Mouse (Mus musculus) thymus, postnatal 10 days (tissue): ENCODE measurements at regions not wholly inside any gene's neighbourhood (a gene's known extent, or its start where the extent isn't known, plus 50 kb on each side); places are given as distances from the start of the nearest gene placed in this dataset.

Experiments
- DNase-seq, 2 experiments: peaks; one replicate each; pipeline ENCODE4 v3.0.0; 2021; ENCODE audit warnings: low spot score in 2 of 2

GRCm38 (mm10) chr16:93533205-93533604, 70.7 kb downstream of the Setd4 start:
- DNase-seq: no peak

GRCm38 (mm10) chr16:93531937-93532336, 71.9 kb downstream of the Setd4 start:
- no peak for DNase-seq

DNA sequence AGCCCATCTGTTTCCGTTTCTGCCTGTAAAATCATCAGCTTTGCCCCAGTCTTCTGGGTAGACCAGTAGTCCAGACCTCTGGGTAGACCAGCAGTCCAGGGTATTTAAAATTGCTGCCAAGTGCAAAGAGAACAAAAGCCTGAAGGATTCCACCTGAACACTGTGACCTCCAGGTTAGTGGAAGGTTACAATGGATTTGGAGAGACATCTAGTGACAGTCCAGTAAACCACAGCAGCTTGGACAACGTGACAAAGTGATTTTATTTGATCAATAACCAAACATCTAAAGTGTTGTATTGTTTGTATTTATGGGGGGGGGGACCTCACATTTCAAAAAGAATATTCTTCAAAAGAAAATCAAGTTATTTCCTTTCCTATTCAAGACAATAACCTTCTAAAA, 81.4 kb downstream of the Setd4 start:
- DNase-seq: no peak

GRCm38 (mm10) chr16:93520481-93520880, 83.4 kb downstream of the Setd4 start:
- no peak for DNase-seq

DNA sequence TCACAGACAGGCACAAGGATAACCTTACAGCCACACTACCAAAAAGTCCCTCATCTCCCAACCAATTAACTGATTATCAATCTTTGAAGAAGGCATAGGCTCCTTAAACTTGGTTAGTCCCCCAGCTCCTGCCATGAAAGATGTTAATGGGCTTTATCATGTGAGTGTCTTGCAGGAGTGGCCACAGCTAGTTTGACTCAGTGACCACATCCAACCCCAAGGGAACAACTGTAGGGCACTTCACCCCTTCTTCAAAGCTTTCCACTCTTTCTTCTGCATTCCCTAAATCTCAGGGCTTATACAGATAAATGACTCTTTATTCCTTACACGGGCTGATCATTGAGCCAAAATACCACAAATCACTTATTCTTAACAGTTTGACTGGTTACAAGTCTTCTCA, 85.2 kb downstream of the Setd4 start:
- no peak for DNase-seq

GRCm38 (mm10) chr16:93516793-93517192, 87.1 kb downstream of the Setd4 start:
- DNase-seq: no peak

DNA sequence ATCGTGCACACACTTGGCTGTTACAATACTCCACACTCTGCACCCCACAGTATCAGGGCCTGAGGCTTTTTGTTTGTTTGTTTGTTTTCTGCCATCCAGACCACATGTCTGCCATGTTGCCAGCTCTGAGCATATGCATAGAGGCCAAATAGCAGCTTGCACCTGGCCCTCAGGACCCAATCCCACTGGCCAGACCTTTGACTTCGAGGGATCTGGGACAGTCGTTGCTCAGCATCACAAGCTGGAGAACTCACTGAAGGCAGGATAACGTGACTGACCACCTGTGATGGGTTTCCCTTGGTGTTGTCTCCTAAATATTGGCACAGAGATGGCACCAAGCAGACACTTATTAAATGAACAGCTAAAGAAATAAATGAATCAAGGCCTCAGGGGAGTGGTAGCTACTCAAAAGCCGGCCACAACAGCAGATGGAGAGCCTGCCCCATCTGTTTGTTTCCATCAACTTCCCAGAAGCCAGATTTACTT, 88.4 kb downstream of the Setd4 start:
- no peak for DNase-seq

GRCm38 (mm10) chr16:93513616-93514041, 90.2 kb downstream of the Setd4 start:
- DNase-seq: no peak

- DNase-seq: no peak
Observed at GRCm38 (mm10) chr16:93511988-93512387, 91.9 kb downstream of the Setd4 start.

DNA sequence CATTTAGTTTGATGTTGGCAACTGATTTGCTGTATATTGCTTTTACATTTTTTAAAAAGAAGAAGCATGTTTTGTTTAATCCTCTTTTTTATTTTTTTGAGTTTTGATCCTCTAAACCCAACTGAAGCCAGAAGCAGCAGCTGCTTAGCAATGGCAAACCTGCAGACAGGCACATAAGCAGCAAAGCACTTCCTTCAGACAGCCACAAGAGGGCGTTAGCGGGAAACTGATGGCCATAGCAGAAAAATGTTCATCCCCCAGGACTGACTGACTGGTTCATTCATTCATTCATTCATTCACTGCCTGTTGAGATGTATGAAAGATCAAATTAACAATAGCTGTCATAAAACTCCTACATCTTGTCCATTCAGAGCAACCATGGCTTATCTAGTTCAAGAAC, 92.3 kb downstream of the Setd4 start:
- peak in 1 of 2 experiments; percentile 23 for DNase-seq

DNA sequence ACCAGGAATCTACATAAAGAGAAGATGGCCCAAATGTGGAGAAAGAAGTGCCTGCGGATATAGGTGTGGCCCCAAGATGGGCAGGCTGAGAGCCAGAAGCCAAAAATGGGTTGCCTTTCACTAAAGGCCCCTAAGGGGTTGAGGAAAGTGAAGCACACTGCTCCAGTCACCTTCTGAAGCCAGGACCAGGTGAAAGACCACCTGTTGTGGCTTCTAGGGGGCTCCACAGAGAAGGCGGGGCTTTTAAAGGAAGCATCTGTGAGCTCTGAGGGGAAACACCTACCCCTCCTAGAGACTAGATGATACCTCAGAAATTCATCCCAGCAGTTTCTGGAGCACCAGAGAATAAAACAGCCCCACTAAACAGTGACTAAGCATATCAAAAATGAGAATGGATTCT, 105.1 kb downstream of the Setd4 start:
- no peak for DNase-seq

DNA sequence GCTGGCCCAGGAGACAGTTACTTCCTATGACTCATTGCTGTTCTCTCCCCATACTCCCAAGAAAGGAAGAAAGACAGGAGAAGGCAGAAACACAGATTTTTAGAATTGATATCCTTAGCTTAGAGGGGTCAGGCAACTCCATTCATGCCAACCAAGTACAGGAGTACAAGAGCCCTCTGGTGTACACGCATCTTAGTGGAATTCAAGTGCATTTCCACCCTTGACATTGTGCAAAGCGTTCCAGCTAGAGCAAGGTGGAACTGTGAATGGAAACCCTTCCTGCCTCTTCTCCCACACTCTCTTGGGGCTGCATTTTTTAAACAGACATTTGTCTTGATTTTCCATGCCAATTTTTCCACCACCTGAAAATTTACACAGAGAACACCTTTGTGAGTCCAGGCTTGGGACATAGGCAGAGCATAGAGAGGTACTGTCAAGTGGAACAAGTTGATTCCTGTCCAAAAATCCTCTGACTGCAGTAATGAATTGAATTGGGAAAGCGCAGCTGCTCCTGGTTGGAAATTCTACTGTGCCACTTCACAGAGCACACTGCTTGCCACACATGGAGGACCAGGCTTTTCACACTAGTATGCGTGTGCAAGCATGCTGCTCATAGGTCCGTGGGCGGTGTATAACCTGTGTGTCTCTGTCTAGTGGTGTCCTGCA, 110.4 kb downstream of the Setd4 start:
- no peak for DNase-seq

DNA sequence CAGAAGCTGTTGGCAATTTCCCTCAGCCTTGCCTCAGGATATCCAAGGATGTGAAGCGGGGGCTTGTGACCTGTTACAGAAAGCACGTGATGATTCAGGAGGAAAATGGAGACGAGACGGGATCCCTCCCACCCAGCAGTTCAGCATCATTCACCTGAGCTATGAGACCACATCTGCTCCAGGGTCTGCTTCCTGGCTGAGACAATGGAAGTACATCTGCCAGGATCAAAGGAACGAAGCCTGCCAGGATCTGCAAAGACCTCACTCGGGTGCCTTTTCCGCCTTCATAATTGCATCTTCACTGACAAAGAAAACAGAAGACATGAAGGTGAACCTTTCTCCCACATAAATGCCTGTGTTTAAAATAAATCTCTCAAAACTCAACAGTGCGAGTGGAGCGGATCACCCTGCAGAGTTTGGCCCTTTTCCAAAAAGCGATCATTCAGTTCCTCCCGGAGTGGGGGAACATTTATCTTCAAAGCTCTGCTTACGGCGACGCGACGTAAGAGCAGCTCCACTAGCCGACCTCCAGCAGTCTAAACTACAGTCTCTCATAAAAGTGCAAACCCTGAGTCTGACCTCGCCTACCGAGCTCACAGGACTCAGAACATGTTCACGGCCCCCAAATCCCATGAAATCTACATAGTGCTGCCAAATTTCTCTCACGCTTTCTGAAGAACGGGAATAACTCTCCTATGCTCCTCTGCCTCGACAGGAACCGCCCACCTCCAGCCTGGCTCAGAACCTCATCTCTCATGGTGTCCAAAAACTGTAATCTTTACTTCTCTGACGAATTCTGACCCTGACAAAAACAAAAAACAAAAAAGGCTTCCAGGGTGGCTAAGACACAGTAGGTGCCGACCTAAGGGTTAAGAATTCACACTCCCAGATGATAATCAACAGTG, 117.0 kb downstream of the Setd4 start:
- DNase-seq: no peak

- no peak for DNase-seq
Observed at GRCm38 (mm10) chr16:93469957-93470356, 133.9 kb downstream of the Setd4 start.

DNA sequence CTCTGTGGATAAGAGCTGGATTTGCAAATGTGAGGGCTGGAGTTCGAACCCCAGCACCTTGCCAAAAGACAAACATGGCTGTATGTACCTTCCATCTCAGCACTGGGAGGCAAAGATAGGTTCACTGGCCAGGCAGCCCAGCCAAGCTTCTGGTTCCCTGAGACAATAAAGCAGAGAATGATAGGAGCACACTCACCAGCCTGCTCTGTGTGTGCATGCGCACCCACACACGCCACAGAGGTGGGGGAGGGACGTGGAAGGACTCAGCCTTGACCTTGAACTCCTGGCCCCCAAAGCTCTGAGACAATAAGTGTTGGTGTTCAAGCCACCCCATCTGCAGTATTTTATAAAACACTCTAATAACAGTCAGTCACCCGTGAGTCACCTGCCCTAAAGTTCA, 138.1 kb downstream of the Setd4 start:
- no peak for DNase-seq

DNA sequence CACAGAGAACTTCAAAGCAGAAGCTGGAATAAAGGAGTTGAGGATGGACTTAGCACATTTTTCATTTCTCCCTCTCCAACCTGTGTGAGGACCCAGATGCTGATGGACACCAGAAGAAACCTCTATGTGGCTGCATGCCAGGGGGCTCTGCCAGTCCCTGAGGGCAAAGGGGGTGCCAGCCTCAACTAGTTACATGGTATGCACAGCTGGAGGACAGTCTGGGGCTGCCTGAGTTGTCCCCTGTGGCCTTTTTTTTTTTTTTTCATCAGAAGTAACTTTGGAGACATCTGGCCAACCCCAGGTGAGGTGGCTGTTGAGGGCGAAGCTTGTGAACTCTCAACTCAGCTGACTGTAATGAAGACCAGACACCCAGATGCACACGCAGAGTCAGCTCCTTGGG, 139.0 kb downstream of the Setd4 start:
- DNase-seq: no peak

DNA sequence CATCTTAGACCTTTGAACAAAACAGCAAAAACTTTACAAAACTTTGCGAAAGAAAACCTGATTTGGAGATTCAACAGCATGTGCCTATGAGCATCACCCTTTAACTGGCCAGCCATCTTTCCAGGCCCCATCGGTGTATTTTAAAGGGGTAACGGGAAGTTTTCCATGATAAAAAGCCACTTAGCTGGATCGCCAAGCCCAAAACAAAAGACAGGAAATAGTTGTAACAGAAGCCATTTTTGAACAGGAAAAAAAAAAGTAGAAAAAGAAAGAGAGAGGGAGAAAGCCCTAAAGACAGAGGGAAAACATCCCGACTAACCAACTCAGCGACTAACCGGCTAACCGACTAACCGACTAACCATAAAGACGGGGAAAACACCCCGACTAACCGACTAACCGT, 140.5 kb downstream of the Setd4 start:
- DNase-seq: no peak

- no peak for DNase-seq
Observed at GRCm38 (mm10) chr16:93462286-93462610, 141.6 kb downstream of the Setd4 start.

DNA sequence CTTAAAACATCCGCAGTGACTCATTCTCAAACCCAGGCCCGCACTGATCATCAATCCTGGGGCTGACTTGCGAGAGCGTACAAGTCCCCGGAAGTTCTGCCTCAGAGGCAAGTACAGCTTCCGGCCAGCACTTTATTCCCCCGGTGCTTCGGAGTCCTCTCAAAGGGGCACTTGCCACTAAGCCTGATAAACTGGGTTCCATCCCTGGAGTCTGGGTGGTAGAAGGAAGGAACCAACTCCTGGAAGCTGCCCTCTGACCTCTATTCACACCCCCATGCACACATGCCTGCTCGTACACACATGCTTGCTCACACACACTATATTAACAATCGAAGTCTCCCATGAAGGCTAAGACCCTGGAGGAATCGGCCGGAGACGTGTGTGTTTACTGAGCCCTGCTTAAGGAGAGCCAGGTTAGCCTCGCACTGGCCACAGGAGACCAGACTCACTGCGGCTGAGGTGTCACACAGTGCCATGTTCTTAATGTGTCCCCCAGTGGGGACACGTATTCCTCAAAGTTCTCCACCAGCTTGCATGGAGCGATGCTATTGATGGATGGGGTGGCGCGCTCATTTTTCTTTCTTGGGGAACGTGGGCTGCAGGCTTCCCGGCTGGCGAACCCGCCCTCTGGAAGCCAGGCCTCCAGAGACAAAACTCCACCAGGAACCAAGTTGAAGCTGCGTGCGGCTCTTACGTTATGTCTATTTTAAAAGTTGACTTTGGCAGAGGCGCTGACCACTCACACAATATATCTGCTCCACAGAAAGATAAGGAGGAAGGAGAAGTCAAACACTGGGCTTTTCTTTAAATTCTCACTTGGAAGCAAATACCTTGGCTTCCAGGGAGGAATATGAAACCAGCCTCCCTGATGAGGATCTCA, 142.2 kb downstream of the Setd4 start:
- DNase-seq: no peak

DNA sequence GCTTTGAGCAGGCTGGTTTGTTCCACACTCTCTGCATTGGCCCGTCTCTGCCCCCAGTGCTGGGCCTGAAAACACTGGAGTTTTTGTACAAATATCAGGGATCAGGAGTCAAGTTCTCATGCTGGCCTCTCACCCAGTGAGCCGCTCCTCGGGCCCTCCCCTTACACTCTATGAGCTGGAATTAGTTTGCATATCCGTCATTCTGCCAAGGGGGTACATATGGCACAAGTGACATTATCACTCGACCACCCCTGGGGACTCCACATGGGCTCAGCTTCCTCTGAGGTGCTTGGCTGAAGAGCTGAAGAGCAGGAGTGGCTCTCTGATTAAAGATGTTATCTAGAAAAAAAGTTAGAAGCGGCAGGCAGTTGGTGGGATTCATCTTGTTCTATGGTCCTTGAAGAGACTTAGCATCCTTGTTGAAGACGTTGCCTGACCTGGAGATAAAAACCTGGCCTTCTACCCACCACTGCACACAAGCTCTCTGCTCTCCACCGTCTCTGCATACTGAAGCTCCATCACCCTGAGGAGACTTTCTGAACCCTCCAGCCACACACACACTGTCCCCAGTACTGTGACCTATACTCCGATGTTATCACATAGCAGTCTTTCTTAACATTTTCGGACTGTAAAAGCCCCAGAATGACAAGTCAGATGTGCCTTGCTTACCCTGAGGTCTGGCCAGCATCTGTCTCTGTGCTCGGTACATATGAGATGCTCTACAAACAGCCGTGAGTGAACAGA, 144.2 kb downstream of the Setd4 start:
- no peak for DNase-seq
